ENCODE assay signal across 15 mouse cellular contexts in the genomic region with DNA sequence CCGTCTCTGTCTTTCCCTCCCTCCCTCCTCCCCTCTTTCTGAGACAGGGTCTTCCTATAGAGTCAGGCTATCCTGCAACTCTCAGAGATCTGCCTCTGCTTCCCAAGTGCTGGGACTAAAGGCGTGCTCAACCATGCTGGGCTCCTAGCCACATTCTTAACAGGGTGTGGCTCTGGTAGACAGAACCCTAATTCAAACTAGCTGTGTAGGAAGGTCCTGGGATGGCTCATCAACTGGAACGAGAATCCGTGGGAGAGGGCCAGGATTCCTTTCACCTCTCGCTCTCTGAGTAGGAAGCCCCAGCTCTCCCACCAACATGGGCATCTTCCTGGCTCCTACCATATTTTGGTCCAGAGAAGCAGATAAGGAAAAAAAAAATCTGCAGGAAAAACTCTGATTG. TPM values are rescaled to one million over a fixed set of nuclear protein-coding genes. Genes with fewer than 3 reads are reported as not detected.
DNase-seq lines count a peak whose midpoint lies in the region; ATAC-seq and TF ChIP-seq lines count a peak whose summit lies in the region.
"Had no signal": no experiment of that assay in that cellular context is flagged by ENCODE, and none has a peak within 500 bp of the region (broad histone marks: within the 10 kb centered on the region; RNA-seq: fewer than 3 reads in every experiment).

No protein-coding gene starts in this region.

- DNase-seq in kidney, postnatal 0 days (ENCODE audit: low spot score): peak; percentile 74
- no peak for DNase-seq in kidney, adult 18-20 months
- DNase-seq in urinary bladder, postnatal 14 days (ENCODE audit: low spot score): peak; percentile 57
- DNase-seq in urinary bladder, postnatal 10 days (ENCODE audit: low spot score): no peak
- no peak for DNase-seq in ovary, postnatal 14 days (ENCODE audit: low spot score)
- DNase-seq: cerebellum, postnatal 10 days; heart, postnatal 4 days had no signal

- no peak overlapping the region for H3K4me3 ChIP-seq in kidney, postnatal 0 days (replicated peaks; ENCODE audit: low read depth, low read length)
- H3K4me3 ChIP-seq in embryonic facial prominence, embryonic 15.5 days (replicated peaks): no peak overlapping the region
- H3K4me3 ChIP-seq in midbrain, embryonic 16.5 days (ENCODE audit: low read depth, low read length): no peak overlapping the region
- H3K4me3 ChIP-seq: forebrain, embryonic 12.5 days; heart, embryonic 13.5 days; limb, embryonic 12.5 days had no signal

- no peak overlapping the region for H3K27ac ChIP-seq in kidney, postnatal 0 days
- H3K27ac ChIP-seq in embryonic facial prominence, embryonic 15.5 days (replicated peaks): peak overlapping the region; percentile 63
- no peak overlapping the region for H3K27ac ChIP-seq in midbrain, embryonic 16.5 days (ENCODE audit: low read length)
- H3K27ac ChIP-seq: forebrain, embryonic 12.5 days; heart, embryonic 13.5 days; limb, embryonic 12.5 days had no signal

- WGBS in kidney, postnatal 0 days: 36% methylated on average over 5 of the region's 5 CpGs
- 41% methylated on average over 5 of the region's 5 CpGs for WGBS in embryonic facial prominence, embryonic 15.5 days
- 71% methylated on average over 5 of the region's 5 CpGs for WGBS in midbrain, embryonic 16.5 days

- no peaks in the 10 kb centered on the region for H3K27me3 ChIP-seq in kidney, postnatal 0 days (ENCODE audit: insufficient read depth, low read length)
- no peaks in the 10 kb centered on the region for H3K27me3 ChIP-seq in embryonic facial prominence, embryonic 15.5 days
- H3K27me3 ChIP-seq in midbrain, embryonic 16.5 days (ENCODE audit: control insufficient read depth, insufficient read depth, low read depth, low read length): no peaks in the 10 kb centered on the region
- H3K27me3 ChIP-seq: forebrain, embryonic 12.5 days; heart, embryonic 13.5 days; limb, embryonic 12.5 days; Patski had no signal

- H3K36me3 ChIP-seq in kidney, postnatal 0 days (ENCODE audit: insufficient read depth, low read length): no peaks in the 10 kb centered on the region
- no peaks in the 10 kb centered on the region for H3K36me3 ChIP-seq in embryonic facial prominence, embryonic 15.5 days
- H3K36me3 ChIP-seq in midbrain, embryonic 16.5 days (ENCODE audit: control insufficient read depth, insufficient read depth, low read length): no peaks in the 10 kb centered on the region
- H3K36me3 ChIP-seq: forebrain, embryonic 12.5 days; heart, embryonic 13.5 days; limb, embryonic 12.5 days had no signal

- no peaks in the 10 kb centered on the region for H3K9me3 ChIP-seq in kidney, postnatal 0 days (replicated peaks; ENCODE audit: low read length)
- no peaks in the 10 kb centered on the region for H3K9me3 ChIP-seq in embryonic facial prominence, embryonic 15.5 days (replicated peaks)
- no peaks in the 10 kb centered on the region for H3K9me3 ChIP-seq in midbrain, embryonic 16.5 days (replicated peaks; ENCODE audit: control insufficient read depth, low read length, poor library complexity, severe bottlenecking)
- H3K9me3 ChIP-seq: forebrain, embryonic 12.5 days; heart, embryonic 13.5 days; limb, embryonic 12.5 days had no signal

- no peak overlapping the region for H3K4me2 ChIP-seq in kidney, postnatal 0 days (ENCODE audit: low read length)
- H3K4me2 ChIP-seq in embryonic facial prominence, embryonic 15.5 days (replicated peaks): no peak overlapping the region
- no peak overlapping the region for H3K4me2 ChIP-seq in midbrain, embryonic 16.5 days (ENCODE audit: low read length)
- H3K4me2 ChIP-seq: forebrain, embryonic 12.5 days; heart, embryonic 13.5 days; limb, embryonic 12.5 days; midbrain, embryonic 11.5 days had no signal

- no peak for TF ChIP-seq CTCF in kidney, postnatal 0 days (IDR thresholded peaks at IDR 0.05; ENCODE audit: low read depth)

- no peak overlapping the region for H3K9ac ChIP-seq in kidney, postnatal 0 days (ENCODE audit: low read depth, low read length)
- H3K9ac ChIP-seq in embryonic facial prominence, embryonic 15.5 days: no peak overlapping the region
- H3K9ac ChIP-seq in midbrain, embryonic 16.5 days (ENCODE audit: low read depth, low read length): no peak overlapping the region
- H3K9ac ChIP-seq: forebrain, embryonic 12.5 days; heart, embryonic 13.5 days; limb, embryonic 12.5 days had no signal

- 0 out of 2 replicates have a peak, but pooled peaks have one; percentile 36 for ATAC-seq in kidney, postnatal 0 days (replicated peaks; ENCODE audit: low FRiP score, low read depth)
- ATAC-seq in embryonic facial prominence, embryonic 15.5 days (ENCODE audit: insufficient number of reproducible peaks, low FRiP score, low TSS enrichment, low read depth): no peak
- ATAC-seq in midbrain, embryonic 16.5 days: no peak
- ATAC-seq: CD4-positive, CD25-positive, alpha-beta regulatory T cell, adult 4 months; Patski had no signal

- 0 out of 2 replicates have a peak, but pooled peaks cover 4% of the 10 kb centered on the region for H3K4me1 ChIP-seq in kidney, postnatal 0 days (replicated peaks; ENCODE audit: insufficient read depth, low read length)
- H3K4me1 ChIP-seq in embryonic facial prominence, embryonic 15.5 days: 0 out of 2 replicates have a peak, but pooled peaks cover 10% of the 10 kb centered on the region
- H3K4me1 ChIP-seq in midbrain, embryonic 16.5 days (ENCODE audit: control insufficient read depth, insufficient read depth, low read length): no peaks in the 10 kb centered on the region
- H3K4me1 ChIP-seq: forebrain, embryonic 12.5 days; heart, embryonic 13.5 days; limb, embryonic 12.5 days had no signal

RNA-seq across cellular contexts. Expression of a gene that starts 10.0 kb away (rescaled TPM):
- 90.9 and 104 TPM in 2 replicates for polyA plus RNA-seq in kidney, postnatal 0 days (2015; fragmentation: Nextera tagmentation; extraction: Ambion mirVana)
- polyA plus RNA-seq in embryonic facial prominence, embryonic 15.5 days (2015; fragmentation: Nextera tagmentation; extraction: Ambion mirVana): 163 and 185 TPM in 2 replicates
- polyA plus RNA-seq in midbrain, embryonic 16.5 days (2015; fragmentation: Nextera tagmentation; extraction: Ambion mirVana): 107 and 121 TPM in 2 replicates

RNA-seq across cellular contexts. Expression of a gene that starts 33.2 kb away (rescaled TPM):
- 88.6 and 101 TPM in 2 replicates for polyA plus RNA-seq in kidney, postnatal 0 days (2015; fragmentation: Nextera tagmentation; extraction: Ambion mirVana)
- 142 and 147 TPM in 2 replicates for polyA plus RNA-seq in embryonic facial prominence, embryonic 15.5 days (2015; fragmentation: Nextera tagmentation; extraction: Ambion mirVana)
- polyA plus RNA-seq in midbrain, embryonic 16.5 days (2015; fragmentation: Nextera tagmentation; extraction: Ambion mirVana): 140 and 145 TPM in 2 replicates

RNA-seq across cellular contexts. Expression of a gene that starts 59.8 kb away (rescaled TPM):
- 52.9 and 56.2 TPM in 2 replicates for polyA plus RNA-seq in kidney, postnatal 0 days (2015; fragmentation: Nextera tagmentation; extraction: Ambion mirVana)
- polyA plus RNA-seq in embryonic facial prominence, embryonic 15.5 days (2015; fragmentation: Nextera tagmentation; extraction: Ambion mirVana): 69.5 and 76.2 TPM in 2 replicates
- polyA plus RNA-seq in midbrain, embryonic 16.5 days (2015; fragmentation: Nextera tagmentation; extraction: Ambion mirVana): 90.6 and 93.0 TPM in 2 replicates

Comparison
In these comparisons a context has a peak if more than half of its experiments do, and no peak if none do; other contexts are left out.
1. DNase-seq: peak in kidney, postnatal 0 days (single experiment) and urinary bladder, postnatal 14 days (single experiment); none in kidney, adult 18-20 months (single experiment), urinary bladder, postnatal 10 days (single experiment) and ovary, postnatal 14 days (single experiment).